Mouse (Mus musculus) heart, postnatal 0 days (tissue): ENCODE measurements around the gene Camk2d.

Source experiments
- CTCF ChIP-seq: IDR thresholded peaks from 2 replicates; pipeline ENCODE4 v1.5.1; 2016; ENCODE audit warnings: antibody characterized with exemption, control low read depth, low read depth
- EP300 ChIP-seq: IDR thresholded peaks from 2 replicates; pipeline ENCODE4 v1.6.1; 2016; ENCODE audit warnings: antibody characterized with exemption, low read depth

GRCm38 (mm10) chr3:126598881-126599280 lies 2.8 kb downstream of the Camk2d start:
- TF ChIP-seq CTCF = no peak
- no peak for TF ChIP-seq EP300
